Mouse (Mus musculus): ENCODE measurements around the gene Krt20. TPM values are rescaled to one million over a fixed set of nuclear protein-coding genes. Genes with fewer than 3 reads are reported as not detected.

Krt20 gene
- polyA plus RNA-seq, 1 experiment from 2014 or later = 5.0 TPM

GRCm38 (mm10) chr11:99417819-99418218 is 20.1 kb downstream of the Krt20 start:
- Histone ChIP-seq H3K4me3 (replicated peaks; ENCODE audit: low read depth, low read length) (no peak overlapping the region), H3K9me3 (replicated peaks; ENCODE audit: low read length) (no peaks in the 10 kb centered on the region), H3K27ac (no peak overlapping the region), H3K27me3 (ENCODE audit: insufficient read depth, low read length) (no peaks in the 10 kb centered on the region), H3K36me3 (ENCODE audit: insufficient read depth, low read length) (no peaks in the 10 kb centered on the region), H3K4me1 (replicated peaks; ENCODE audit: insufficient read depth, low read length) (no peaks in the 10 kb centered on the region), H3K9ac (ENCODE audit: low read depth, low read length) (no peak overlapping the region), H3K4me2 (ENCODE audit: low read length) (no peak overlapping the region)
- TF ChIP-seq CTCF (IDR thresholded peaks at IDR 0.05; ENCODE audit: low read depth) = no peak
- ATAC-seq (replicated peaks; ENCODE audit: low FRiP score, low read depth) (no peak), DNase-seq (ENCODE audit: low spot score) (no peak)
- 73% methylated on average over 16 of the region's 16 CpGs for WGBS

DNA sequence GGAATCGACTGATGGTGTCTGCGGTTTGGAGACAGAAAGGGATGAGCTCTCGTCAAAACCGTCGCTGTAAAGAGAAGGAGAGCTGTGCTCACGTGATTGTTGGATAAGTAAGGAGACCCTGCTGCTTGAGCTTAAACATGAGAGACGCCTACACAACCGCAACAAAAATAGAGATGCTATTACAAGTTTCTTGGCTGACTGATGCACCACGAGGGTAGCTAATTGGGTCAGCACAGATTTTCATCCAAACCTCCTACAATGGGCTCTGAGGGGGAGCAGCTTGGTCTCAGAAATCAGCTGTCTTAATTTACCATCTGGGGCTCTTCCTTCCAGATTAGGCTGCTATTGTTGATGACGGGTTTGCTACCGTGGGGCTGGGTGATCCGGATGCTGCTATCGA is 21.0 kb downstream of the Krt20 start:
- H3K4me3 ChIP-seq (replicated peaks; ENCODE audit: low read depth, low read length) = no peak overlapping the region
- H3K4me1 ChIP-seq (replicated peaks; ENCODE audit: insufficient read depth, low read length) = no peaks in the 10 kb centered on the region
- WGBS = 84% methylated on average over 13 of the region's 13 CpGs
- no peaks in the 10 kb centered on the region for H3K9me3 ChIP-seq (replicated peaks; ENCODE audit: low read length)
- no peak overlapping the region for H3K27ac ChIP-seq
- H3K27me3 ChIP-seq (ENCODE audit: insufficient read depth, low read length) = no peaks in the 10 kb centered on the region
- no peak overlapping the region for H3K4me2 ChIP-seq (ENCODE audit: low read length)
- no peak for ATAC-seq (replicated peaks; ENCODE audit: low FRiP score, low read depth)
- no peak for DNase-seq (ENCODE audit: low spot score)
- no peaks in the 10 kb centered on the region for H3K36me3 ChIP-seq (ENCODE audit: insufficient read depth, low read length)
- TF ChIP-seq CTCF (IDR thresholded peaks at IDR 0.05; ENCODE audit: low read depth) = no peak
- no peak overlapping the region for H3K9ac ChIP-seq (ENCODE audit: low read depth, low read length)

- no peak overlapping the region for H3K9ac ChIP-seq (ENCODE audit: low read depth, low read length)
- no peak overlapping the region for H3K4me3 ChIP-seq (replicated peaks; ENCODE audit: low read depth, low read length)
- no peaks in the 10 kb centered on the region for H3K36me3 ChIP-seq (ENCODE audit: insufficient read depth, low read length)
- H3K27me3 ChIP-seq (ENCODE audit: insufficient read depth, low read length) = no peaks in the 10 kb centered on the region
- 85% methylated on average over 13 of the region's 13 CpGs for WGBS
- H3K27ac ChIP-seq = no peak overlapping the region
- no peak for DNase-seq (ENCODE audit: low spot score)
- TF ChIP-seq CTCF (IDR thresholded peaks at IDR 0.05; ENCODE audit: low read depth) = no peak
- H3K4me2 ChIP-seq (ENCODE audit: low read length) = no peak overlapping the region
- H3K9me3 ChIP-seq (replicated peaks; ENCODE audit: low read length) = no peaks in the 10 kb centered on the region
- no peaks in the 10 kb centered on the region for H3K4me1 ChIP-seq (replicated peaks; ENCODE audit: insufficient read depth, low read length)
- no peak for ATAC-seq (replicated peaks; ENCODE audit: low FRiP score, low read depth)
Observed at GRCm38 (mm10) chr11:99414463-99415147, 23.3 kb downstream of the Krt20 start.

DNA sequence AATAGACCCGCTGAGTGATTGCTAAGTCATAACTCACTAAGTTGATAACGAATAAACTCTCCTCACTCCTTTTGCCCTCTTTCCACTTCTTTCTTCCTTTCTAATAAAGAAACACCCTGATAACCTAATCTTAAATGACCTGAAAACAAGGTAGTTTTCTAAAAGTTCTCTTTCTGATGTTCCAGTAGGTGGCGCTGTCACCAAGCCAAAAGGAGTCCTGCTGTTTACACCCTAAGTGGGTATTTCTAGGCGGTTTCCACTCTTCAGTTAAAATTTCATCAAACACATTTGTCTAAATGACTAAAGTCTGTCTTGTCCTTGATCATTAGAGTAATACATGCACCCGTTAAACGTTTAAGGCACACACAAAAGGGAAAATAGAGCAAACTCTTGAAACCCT is 24.7 kb downstream of the Krt20 start:
- peak; percentile 89 for TF ChIP-seq CTCF (IDR thresholded peaks at IDR 0.05; ENCODE audit: low read depth)
- H3K4me1 ChIP-seq (replicated peaks; ENCODE audit: insufficient read depth, low read length) = no peaks in the 10 kb centered on the region
- WGBS = 20% methylated on average over 6 of the region's 6 CpGs
- no peak overlapping the region for H3K27ac ChIP-seq
- no peak overlapping the region for H3K4me2 ChIP-seq (ENCODE audit: low read length)
- H3K9ac ChIP-seq (ENCODE audit: low read depth, low read length) = no peak overlapping the region
- ATAC-seq (replicated peaks; ENCODE audit: low FRiP score, low read depth) (no peak), DNase-seq (ENCODE audit: low spot score) (peak; percentile 74)
- H3K36me3 ChIP-seq (ENCODE audit: insufficient read depth, low read length) = no peaks in the 10 kb centered on the region
- H3K4me3 ChIP-seq (replicated peaks; ENCODE audit: low read depth, low read length) = no peak overlapping the region
- no peaks in the 10 kb centered on the region for H3K27me3 ChIP-seq (ENCODE audit: insufficient read depth, low read length)
- H3K9me3 ChIP-seq (replicated peaks; ENCODE audit: low read length) = no peaks in the 10 kb centered on the region

- Histone ChIP-seq H3K4me2 (ENCODE audit: low read length) (no peak overlapping the region), H3K4me3 (replicated peaks; ENCODE audit: low read depth, low read length) (no peak overlapping the region), H3K27ac (no peak overlapping the region), H3K9ac (ENCODE audit: low read depth, low read length) (no peak overlapping the region), H3K9me3 (replicated peaks; ENCODE audit: low read length) (no peaks in the 10 kb centered on the region), H3K36me3 (ENCODE audit: insufficient read depth, low read length) (no peaks in the 10 kb centered on the region), H3K27me3 (ENCODE audit: insufficient read depth, low read length) (no peaks in the 10 kb centered on the region), H3K4me1 (replicated peaks; ENCODE audit: insufficient read depth, low read length) (no peaks in the 10 kb centered on the region)
- no peak for TF ChIP-seq CTCF (IDR thresholded peaks at IDR 0.05; ENCODE audit: low read depth)
- DNase-seq (ENCODE audit: low spot score) (no peak), ATAC-seq (replicated peaks; ENCODE audit: low FRiP score, low read depth) (no peak)
- 69% methylated on average over 10 of the region's 10 CpGs for WGBS
Observed at GRCm38 (mm10) chr11:99406186-99406585, 31.8 kb downstream of the Krt20 start.

- no peak overlapping the region for H3K4me3 ChIP-seq (replicated peaks; ENCODE audit: low read depth, low read length)
- WGBS = 80% methylated on average over 13 of the region's 13 CpGs
- no peaks in the 10 kb centered on the region for H3K9me3 ChIP-seq (replicated peaks; ENCODE audit: low read length)
- no peaks in the 10 kb centered on the region for H3K4me1 ChIP-seq (replicated peaks; ENCODE audit: insufficient read depth, low read length)
- ATAC-seq (replicated peaks; ENCODE audit: low FRiP score, low read depth) (no peak), DNase-seq (ENCODE audit: low spot score) (no peak)
- no peaks in the 10 kb centered on the region for H3K27me3 ChIP-seq (ENCODE audit: insufficient read depth, low read length)
- TF ChIP-seq CTCF (IDR thresholded peaks at IDR 0.05; ENCODE audit: low read depth) = no peak
- no peaks in the 10 kb centered on the region for H3K36me3 ChIP-seq (ENCODE audit: insufficient read depth, low read length)
- H3K4me2 ChIP-seq (ENCODE audit: low read length) = no peak overlapping the region
- no peak overlapping the region for H3K27ac ChIP-seq
- H3K9ac ChIP-seq (ENCODE audit: low read depth, low read length) = no peak overlapping the region
Observed at GRCm38 (mm10) chr11:99399956-99400549, 37.9 kb downstream of the Krt20 start.
